Mouse (Mus musculus) embryonic facial prominence, embryonic 14.5 days (tissue): ENCODE results near the gene Trpm2. TPM values are rescaled to one million over a fixed set of nuclear protein-coding genes. Genes with fewer than 3 reads are reported as not detected.
"Not testable (repeated sequence)": the region's sequence is repeated elsewhere in the genome, so short reads cannot be mapped to it uniquely, and the experiment has no call there.

ENCODE experiments used
- ATAC-seq: fragments of 200-750 bp; cut with Nextera tagmentation; 2 replicates; pipeline ENCODE4 v1.8.0; 2017; ENCODE audit warnings: low read depth, moderate number of reproducible peaks, moderate TSS enrichment
- DNase-seq: peaks from one replicate; pipeline ENCODE4 v3.0.0-alpha.2; 2015; ENCODE audit warnings: low spot score
- H3K27ac ChIP-seq: fragments of 300-500 bp; sonication (generic); replicated peaks from 2 replicates; pipeline ENCODE4 v1.5.1; 2014; ENCODE audit warnings: low read depth, mild to moderate bottlenecking, low read length, moderate library complexity
- H3K27me3 ChIP-seq: fragments of 300-500 bp; sonication (generic); replicated peaks from 2 replicates; pipeline ENCODE4 v1.6.1; 2014; ENCODE audit warnings: low read length; ENCODE audit not compliant: control insufficient read depth, insufficient read depth
- H3K36me3 ChIP-seq: fragments of 300-500 bp; sonication (generic); 2 replicates; pipeline ENCODE4 v1.6.1; 2014; ENCODE audit warnings: low read length, mixed read lengths; ENCODE audit not compliant: control insufficient read depth, insufficient read depth
- H3K4me1 ChIP-seq: fragments of 300-500 bp; sonication (generic); 2 replicates; pipeline ENCODE4 v1.6.1; 2014; ENCODE audit warnings: antibody characterized with exemption, low read length; ENCODE audit not compliant: control insufficient read depth, insufficient read depth
- H3K4me2 ChIP-seq: fragments of 300-500 bp; sonication (generic); 2 replicates; pipeline ENCODE4 v1.6.1; 2014; ENCODE audit warnings: low read depth, mild to moderate bottlenecking, low read length, moderate library complexity, mixed read lengths
- H3K4me3 ChIP-seq: fragments of 300-500 bp; sonication (generic); 2 replicates; pipeline ENCODE4 v1.5.1; 2014; ENCODE audit warnings: low read depth, mild to moderate bottlenecking, low read length
- H3K9ac ChIP-seq: fragments of 300-500 bp; sonication (generic); 2 replicates; pipeline ENCODE4 v1.6.1; 2014; ENCODE audit warnings: low read depth, mild to moderate bottlenecking, low read length, moderate library complexity, mixed read lengths
- H3K9me3 ChIP-seq: fragments of 300-500 bp; sonication (generic); 2 replicates; pipeline ENCODE4 v1.6.1; 2016; ENCODE audit warnings: low read length; ENCODE audit not compliant: control insufficient read depth
- WGBS: fragments of 180-500 bp; shearing (Covaris S2); extraction: QIAGEN DNeasy Blood & Tissue Kit; methylation state at CpG from one replicate; pipeline ENCODE4 v1.1.7; 2014; 5-methylcytosine and 5-hydroxymethylcytosine counted together
- polyA plus RNA-seq: library from polyadenylated mRNA; unstranded; fragments of >200 nt; fragmentation: Nextera tagmentation; extraction: Ambion mirVana; gene quantifications from 2 replicates; pipeline ENCODE4 v1.2.1, GENCODE M21; 2014

The Trpm2 gene
- 0.41 and 1.4 TPM in 2 replicates for polyA plus RNA-seq

DNA sequence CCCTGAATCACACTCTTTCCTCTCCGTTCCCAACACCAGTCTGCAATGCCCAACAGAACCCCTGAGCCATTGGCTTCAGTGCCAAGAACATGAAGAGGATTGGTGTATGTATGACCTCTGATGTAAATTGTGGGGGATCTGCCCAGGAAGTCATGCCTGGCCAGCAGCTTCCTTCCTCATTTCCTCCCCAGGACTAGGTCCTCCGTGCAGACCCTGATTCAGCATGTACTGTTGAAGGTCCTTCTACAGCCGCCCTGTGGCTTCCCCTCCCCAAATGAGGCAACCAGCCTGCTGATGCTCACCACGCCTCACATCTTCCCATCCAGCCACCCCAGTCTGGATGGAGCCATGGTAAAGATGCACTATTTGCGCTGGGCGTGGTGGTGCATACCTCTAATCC lies at the start of gene Trpm2:
Trpm2 (minus strand) TSS at position 83 of the 400 bp plus-strand sequence.
- Histone ChIP-seq H3K36me3 (no peaks in the 10 kb centered on the region), H3K9me3 (no peaks in the 10 kb centered on the region), H3K27me3 (peaks cover 30% of the 10 kb centered on the region), H3K27ac (no peak within 1 kb of the TSS), H3K9ac (peak within 1 kb of the TSS; percentile 52; the same call in 1 of the 2 replicates), H3K4me3 (peak within 1 kb of the TSS; percentile 32), H3K4me2 (peak within 1 kb of the TSS; percentile 61), H3K4me1 (peaks cover 6% of the 10 kb centered on the region; the same call in 1 of the 2 replicates)
- ATAC-seq: no peak
- 86% methylated on average over 6 of the region's 6 CpGs for WGBS
- DNase-seq: no peak

- DNase-seq, H3K9ac ChIP-seq, H3K27me3 ChIP-seq, ATAC-seq, H3K4me3 ChIP-seq, H3K27ac ChIP-seq, H3K9me3 ChIP-seq, H3K4me2 ChIP-seq, H3K4me1 ChIP-seq, H3K36me3 ChIP-seq: not testable (repeated sequence)
- 100% methylated on average over 6 of the region's 11 CpGs for WGBS
Measured at GRCm38 (mm10) chr10:78019984-78020383, 49.6 kb upstream of the Trpm2 start.

DNA sequence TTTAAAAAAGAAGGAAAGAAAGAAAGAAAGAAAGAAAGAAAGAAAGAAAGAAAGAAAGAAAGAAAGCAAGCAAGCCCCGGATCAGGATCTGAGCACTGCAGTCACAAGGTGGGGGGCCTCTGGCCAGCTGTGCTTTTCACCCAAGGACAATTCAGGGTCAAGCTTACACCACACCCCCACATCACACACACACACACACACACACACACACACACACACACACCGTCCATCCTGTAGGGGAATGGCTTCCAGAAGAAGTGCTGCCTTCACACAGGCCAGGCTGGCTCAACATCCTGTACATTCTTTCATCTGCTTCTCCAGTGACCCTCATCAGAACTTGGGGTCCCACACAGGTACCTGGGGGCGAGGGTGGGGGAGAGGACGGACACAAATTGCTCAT lies 48.9 kb upstream of the Trpm2 start:
- H3K27me3 ChIP-seq: no peaks in the 10 kb centered on the region
- no peak overlapping the region for H3K27ac ChIP-seq
- ATAC-seq: no peak
- DNase-seq: no peak
- no peak overlapping the region for H3K4me3 ChIP-seq
- H3K36me3 ChIP-seq: no peaks in the 10 kb centered on the region
- H3K9ac ChIP-seq: no peak overlapping the region
- no peaks in the 10 kb centered on the region for H3K9me3 ChIP-seq
- H3K4me1 ChIP-seq: no peaks in the 10 kb centered on the region
- no peak overlapping the region for H3K4me2 ChIP-seq
- 82% methylated on average over 4 of the region's 4 CpGs for WGBS

DNA sequence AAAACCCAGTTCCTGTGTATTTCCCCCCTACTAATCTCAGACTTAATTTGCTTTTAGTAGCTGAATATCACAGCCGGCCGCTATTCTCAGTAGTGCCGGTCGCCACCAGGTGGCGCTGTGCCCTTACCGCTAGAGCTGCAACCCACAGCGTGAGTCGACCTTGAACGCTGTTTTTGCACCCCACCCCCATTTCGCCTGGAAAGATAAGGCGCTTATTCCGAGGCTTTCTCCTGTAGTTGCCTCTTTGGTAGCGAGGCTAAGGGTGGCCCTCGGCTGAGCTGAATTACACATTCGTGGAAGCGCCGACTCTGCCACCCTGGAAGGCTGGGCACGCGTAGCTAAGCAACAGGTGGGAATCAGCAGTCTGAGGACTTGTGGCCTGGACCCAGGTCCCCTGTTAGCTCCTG lies 48.4 kb upstream of the Trpm2 start:
- peak; percentile 84; the same call in 1 of the 2 replicates for ATAC-seq
- Histone ChIP-seq H3K4me2 (peak overlapping the region; percentile 43), H3K9ac (no peak overlapping the region), H3K27ac (no peak overlapping the region), H3K9me3 (no peaks in the 10 kb centered on the region), H3K36me3 (no peaks in the 10 kb centered on the region), H3K27me3 (no peaks in the 10 kb centered on the region), H3K4me3 (peak overlapping the region; percentile 7; the same call in 1 of the 2 replicates), H3K4me1 (no peaks in the 10 kb centered on the region)
- 16% methylated on average over 19 of the region's 19 CpGs for WGBS
- DNase-seq: peak; percentile 89

- Histone ChIP-seq H3K27me3 (no peaks in the 10 kb centered on the region), H3K4me3 (no peak overlapping the region), H3K27ac (no peak overlapping the region), H3K9ac (no peak overlapping the region), H3K4me2 (no peak overlapping the region), H3K4me1 (no peaks in the 10 kb centered on the region), H3K9me3 (no peaks in the 10 kb centered on the region), H3K36me3 (no peaks in the 10 kb centered on the region)
- 56% methylated on average over 5 of the region's 5 CpGs for WGBS
- DNase-seq (no peak), ATAC-seq (no peak)
Measured at GRCm38 (mm10) chr10:78016366-78016765, 46.0 kb upstream of the Trpm2 start.

DNA sequence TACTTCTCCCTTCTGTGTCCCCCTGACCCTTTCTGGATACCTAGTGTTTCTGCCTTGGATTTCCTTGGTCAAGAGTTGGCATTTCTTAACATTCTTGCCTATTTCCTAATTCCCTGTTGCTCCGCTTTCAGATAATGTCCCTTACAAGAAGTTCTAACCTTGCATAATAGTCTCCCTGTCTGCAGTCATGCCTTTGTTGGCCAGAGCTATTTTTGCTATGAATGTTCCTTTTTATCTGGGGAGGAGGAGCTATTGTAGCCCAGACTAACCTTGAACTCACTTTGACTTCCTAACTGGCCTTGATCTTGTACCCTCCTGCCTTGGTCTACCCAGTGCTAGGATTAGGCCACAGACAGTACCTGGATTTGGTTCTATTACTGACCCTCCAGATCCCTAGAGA lies 45.1 kb upstream of the Trpm2 start:
- H3K4me1 ChIP-seq: peaks cover 2% of the 10 kb centered on the region; the same call in 1 of the 2 replicates
- DNase-seq: no peak
- H3K4me3 ChIP-seq: no peak overlapping the region
- WGBS: 79% methylated on average over 1 of the region's 1 CpGs
- ATAC-seq: no peak
- no peak overlapping the region for H3K9ac ChIP-seq
- no peak overlapping the region for H3K4me2 ChIP-seq
- H3K9me3 ChIP-seq: no peaks in the 10 kb centered on the region
- no peak overlapping the region for H3K27ac ChIP-seq
- H3K36me3 ChIP-seq: no peaks in the 10 kb centered on the region
- no peaks in the 10 kb centered on the region for H3K27me3 ChIP-seq

GRCm38 (mm10) chr10:78012661-78013495 lies 42.5 kb upstream of the Trpm2 start:
- no peaks in the 10 kb centered on the region for H3K27me3 ChIP-seq
- ATAC-seq: no peak
- DNase-seq: no peak
- H3K9ac ChIP-seq: no peak overlapping the region
- no peak overlapping the region for H3K4me2 ChIP-seq
- WGBS: 89% methylated on average over 18 of the region's 18 CpGs
- H3K4me1 ChIP-seq: peaks cover 12% of the 10 kb centered on the region
- no peak overlapping the region for H3K4me3 ChIP-seq
- H3K36me3 ChIP-seq: no peaks in the 10 kb centered on the region
- H3K9me3 ChIP-seq: no peaks in the 10 kb centered on the region
- no peak overlapping the region for H3K27ac ChIP-seq

- H3K27ac ChIP-seq, H3K4me3 ChIP-seq: not testable (repeated sequence)
Measured at GRCm38 (mm10) chr10:78011116-78011515, 40.8 kb upstream of the Trpm2 start.

More at GRCm38 (mm10) chr10:78011116-78011515, 40.8 kb upstream of the Trpm2 start:
- H3K36me3 ChIP-seq, H3K4me2 ChIP-seq, H3K9ac ChIP-seq, H3K27me3 ChIP-seq, H3K9me3 ChIP-seq, ATAC-seq, DNase-seq: not testable (repeated sequence)
- 91% methylated on average over 5 of the region's 5 CpGs for WGBS
- peaks cover 27% of the 10 kb centered on the region for H3K4me1 ChIP-seq
